Mouse (Mus musculus): ENCODE results near the gene Cx3cr1.
"Not testable (repeated sequence)": the region's sequence is repeated elsewhere in the genome, so short reads cannot be mapped to it uniquely, and the experiment has no call there.

The Cx3cr1 gene

DNA sequence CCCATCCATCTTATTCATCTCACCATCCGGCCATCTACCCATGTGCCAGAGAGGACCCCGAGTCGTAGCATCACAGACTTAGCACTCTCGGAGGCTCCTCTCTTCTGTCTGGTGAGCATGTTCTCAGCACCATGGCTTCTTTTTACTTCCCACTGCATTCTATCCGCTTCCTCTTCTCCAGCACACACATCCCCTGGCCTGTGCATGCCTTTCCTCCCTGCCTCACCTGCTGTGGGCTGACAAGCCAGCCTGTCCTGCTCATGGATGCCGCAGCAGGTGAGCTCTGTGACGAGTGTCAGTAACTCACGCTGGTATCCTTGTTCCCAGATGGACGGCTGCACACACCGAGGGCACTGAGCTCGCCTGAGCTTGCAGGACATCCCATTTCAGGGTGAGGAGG is at the start of gene Cx3cr1:
Cx3cr1 (minus strand) TSS at position 101 of the 400 bp plus-strand sequence.
- no peak for DNase-seq (ENCODE audit: low read depth, low spot score)

DNA sequence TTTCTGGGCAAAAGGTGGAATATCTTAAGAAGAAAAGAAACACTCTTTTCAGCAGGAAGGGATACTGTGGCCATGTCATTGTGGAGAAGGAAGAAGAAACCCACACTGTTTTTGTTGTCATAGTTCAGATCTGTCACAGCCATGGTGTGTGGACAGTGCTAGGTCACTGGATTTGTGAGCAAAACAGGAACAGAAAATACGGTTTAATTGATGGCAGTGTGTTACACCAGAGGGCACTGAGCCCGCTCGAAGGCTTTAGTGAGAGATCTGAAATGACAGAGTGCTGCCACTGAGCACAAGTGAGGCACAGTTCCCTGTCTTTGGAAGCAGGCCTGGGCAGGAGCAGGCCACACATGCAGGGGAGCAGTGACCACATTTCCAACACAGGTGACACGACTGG is 48.5 kb upstream of the Cx3cr1 start:
- DNase-seq (ENCODE audit: low read depth, low spot score) = no peak

DNA sequence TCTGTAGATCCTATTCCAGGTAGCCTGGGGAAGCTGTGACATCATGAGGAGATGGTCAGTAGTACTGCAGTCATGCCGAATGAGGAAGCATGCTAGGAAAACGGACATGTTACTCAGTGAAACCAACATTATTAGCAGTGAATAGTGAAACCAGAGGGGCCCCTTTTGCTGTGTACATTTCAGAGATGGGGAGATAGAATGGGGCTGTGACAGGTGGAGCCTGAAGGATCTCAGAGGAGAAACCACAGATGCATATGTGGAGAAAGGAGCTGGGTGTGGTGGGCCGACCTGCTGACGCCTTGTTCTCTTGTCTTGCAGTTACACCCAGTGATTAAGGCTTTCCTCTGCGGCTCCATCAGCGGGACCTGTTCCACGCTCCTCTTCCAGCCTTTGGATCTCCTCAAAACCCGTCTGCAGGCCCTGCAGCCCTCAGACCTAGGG is 46.5 kb upstream of the Cx3cr1 start:
- DNase-seq (ENCODE audit: low read depth, low spot score) = no peak

DNA sequence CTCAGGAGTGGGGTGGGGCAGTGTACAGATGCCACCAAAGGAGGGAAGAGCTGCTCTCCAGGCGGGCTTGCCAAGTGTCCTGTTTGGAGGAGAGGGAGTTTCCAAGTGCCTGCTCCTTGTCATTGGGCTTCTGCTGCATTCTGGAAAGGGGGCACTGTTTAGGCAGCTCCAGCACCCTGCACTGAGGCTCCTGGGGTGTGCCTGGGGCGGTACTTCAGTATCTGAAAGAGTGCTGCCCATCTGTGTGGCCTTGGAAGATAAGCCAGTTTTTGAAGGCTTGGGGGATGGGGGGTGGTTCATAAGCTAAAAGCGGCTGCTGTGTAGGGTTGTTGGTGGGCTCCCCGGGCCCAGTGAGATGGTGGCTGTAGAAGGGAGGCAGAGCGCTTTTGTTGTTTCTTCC is 45.9 kb upstream of the Cx3cr1 start:
- no peak for DNase-seq (ENCODE audit: low read depth, low spot score)

DNA sequence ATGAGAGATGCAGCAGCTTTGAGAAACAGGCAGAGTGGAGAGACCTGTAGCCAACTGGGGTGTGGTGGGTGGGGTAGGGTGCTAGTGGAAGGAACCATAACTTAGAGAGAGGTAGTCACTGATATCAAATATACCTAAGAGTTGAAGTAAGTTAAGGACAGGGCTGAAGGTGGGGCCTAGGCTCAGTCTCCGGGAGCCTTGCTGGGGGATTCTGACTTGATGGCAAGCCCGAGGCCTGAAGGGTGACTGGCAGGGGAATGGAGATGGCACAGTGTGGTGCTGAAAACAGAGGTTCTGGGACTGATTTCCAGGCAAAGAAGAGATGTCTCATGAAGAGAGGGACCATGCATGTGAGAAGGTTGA is 45.1 kb upstream of the Cx3cr1 start:
- DNase-seq (ENCODE audit: low read depth, low spot score) = no peak

DNA sequence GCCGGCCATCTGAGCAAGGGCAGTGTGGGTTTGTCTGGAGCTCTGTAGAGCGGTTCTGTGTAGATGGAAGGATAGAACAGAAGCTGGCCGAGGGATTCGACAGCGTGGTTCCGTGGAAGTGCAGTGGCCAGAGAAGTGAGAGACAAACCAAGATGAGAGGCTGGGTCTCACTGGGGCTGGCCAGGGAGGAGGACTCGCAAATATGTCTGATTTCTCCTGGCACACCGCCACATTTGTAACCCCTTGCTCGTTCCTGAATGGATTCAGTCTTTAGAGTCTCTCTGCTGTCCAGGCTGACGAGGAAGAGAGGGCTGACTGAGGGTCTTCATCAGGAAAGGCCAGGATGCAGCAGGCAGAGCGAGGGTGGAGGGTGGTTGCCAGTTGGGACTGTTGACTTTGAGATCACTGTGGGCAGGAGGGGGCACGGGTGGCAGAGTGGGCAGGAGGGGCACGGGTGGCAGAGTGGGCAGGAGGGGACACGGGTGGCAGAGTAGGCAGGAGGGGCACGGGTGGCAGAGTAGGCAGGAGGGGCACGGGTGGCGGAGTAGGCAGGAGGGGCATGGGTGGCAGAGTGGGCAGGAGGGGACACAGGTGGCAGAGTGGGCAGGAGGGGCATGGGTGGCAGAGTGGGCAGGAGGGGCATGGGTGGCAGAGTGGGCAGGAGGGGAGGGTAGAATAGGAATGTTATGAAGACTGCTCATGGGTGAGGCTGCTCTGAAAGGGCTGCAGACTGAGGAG is 44.5 kb upstream of the Cx3cr1 start:
- no peak for DNase-seq (ENCODE audit: low read depth, low spot score)

DNA sequence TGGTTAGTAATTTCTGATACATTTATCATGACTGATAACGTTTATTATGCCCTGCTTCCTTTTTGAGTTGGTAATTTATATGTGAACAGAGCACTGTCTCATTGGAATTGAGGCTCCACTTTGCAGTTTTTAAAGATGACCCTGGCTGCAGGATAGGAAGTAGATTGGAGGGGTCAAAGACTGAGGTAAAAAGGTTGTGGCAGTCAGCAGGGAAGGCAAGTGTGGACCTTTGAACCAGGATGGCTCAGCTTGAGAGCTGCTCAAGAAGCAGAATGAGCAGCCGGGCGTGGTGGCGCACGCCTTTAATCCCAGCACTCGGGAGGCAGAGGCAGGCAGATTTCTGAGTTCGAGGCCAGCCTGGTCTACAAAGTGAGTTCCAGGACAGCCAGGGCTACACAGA is 43.8 kb upstream of the Cx3cr1 start:
- DNase-seq (ENCODE audit: low read depth, low spot score) = no peak

DNA sequence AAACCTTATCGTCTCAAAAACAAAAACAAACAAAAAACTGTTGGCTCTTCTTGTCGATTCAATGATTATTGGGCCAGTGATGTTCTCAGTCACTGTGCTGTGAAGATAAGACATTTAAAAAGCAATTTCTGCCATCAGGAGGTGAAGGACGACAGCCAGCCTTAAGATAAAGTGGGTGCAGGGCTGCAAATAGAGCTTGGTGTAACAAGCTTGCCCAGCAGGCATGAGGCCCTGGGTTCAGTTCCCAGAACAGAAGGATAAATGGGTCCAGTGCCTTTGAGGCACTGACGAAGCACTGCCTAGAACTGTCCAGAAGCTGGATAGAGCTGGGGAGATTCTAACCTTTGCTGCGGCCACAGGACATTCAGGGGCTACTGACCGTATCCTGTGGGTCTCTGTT is 42.8 kb upstream of the Cx3cr1 start:
- DNase-seq (ENCODE audit: low read depth, low spot score) = no peak

DNA sequence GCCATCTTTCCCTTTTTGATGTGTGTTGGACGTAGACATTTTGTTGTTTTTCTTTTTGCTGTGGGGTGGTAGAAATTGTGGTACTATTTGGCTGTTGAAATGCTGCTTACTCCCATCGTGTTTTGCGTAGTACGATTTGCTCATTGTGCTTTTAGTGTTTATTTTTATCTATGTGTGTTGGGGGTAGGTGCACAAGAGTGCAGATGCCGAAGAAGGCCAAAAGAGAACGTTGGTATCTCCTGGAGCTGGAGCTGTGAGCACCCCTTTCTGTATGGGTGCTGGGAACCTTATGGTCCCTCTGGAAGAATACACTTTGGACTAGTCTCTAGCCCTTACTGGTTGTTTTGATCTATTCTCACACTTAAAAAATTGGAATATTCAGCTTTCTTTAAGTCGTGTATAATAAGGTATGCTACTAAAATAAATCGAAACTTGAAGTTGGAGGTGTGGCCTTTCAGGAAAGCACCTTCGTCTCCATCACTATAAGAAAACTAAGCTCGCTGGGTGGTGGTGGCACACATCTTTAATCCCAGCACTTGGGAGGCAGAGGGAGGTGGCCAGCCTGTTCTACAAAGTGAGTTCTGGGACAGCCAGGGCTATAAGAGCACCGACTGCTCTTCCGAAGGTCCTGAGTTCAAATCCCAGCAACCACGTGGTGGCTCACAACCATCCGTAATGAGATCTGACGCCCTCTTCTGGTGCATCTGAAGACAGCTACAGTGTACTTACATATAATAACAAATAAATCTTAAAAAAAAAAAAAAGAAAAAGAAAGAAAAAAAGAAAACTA is 41.7 kb upstream of the Cx3cr1 start:
- DNase-seq (ENCODE audit: low read depth, low spot score) = no peak

DNA sequence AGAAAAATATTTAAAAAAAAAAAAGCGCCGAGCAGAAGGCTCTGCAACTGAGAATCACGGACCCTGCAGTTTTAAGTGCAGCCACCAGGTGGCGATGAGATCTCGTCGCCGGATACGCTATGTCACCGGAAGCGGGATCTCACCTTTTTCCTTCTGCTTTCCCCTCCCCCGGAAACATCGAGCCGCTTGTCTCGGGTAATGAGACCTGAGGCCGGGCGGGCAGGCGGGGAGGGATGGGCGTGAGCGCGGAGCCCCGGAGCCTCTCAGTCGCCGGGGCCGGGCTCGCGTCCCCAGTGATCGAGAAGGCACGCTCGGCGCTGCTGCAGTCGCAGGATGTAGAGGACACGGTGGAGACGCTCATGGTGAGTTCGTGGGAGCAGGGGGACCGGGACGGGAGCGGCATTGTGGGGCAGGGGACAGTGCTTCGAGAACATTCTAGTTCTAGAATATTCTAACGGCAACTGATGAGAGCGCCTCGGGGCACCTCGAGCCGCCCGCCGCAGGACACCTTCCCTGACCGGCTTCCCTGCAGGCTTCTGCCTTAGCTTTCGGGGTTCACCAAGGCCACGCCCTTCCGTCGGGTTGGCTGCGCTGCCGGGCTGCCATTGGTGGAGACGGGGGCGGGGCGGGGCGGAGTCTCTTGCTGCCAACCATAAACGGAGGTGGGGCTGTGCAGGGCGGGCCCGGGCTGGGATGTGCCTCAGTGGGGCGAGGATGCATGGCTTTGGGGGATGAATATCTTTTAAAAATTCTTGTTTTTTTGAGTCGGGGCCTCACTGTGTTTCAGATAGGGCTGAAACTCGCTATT is 40.7 kb upstream of the Cx3cr1 start, which contains the start of gene Slc25a38:
Slc25a38 (plus strand) TSS at position 164 of the 808 bp plus-strand sequence.
- peak; percentile 87 for DNase-seq (ENCODE audit: low read depth, low spot score)

DNA sequence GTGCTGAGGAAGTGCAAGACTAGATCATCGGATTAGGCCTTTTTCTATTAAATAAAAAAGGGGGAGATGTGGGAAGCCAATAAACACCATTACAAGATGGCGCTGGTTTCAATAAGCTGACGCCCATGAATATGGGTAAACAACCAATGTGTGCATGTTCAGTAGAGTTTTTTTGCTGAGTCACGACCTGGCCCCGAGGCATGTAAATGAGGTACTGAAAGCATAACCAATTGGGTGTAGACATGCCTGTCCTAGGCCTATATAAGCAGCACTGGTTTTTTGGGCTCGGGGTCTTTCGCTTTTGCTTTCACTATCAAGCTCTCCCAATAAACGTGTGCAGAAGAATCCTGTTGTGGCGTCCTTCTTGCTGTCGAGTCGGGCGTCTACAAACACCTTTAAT is 39.3 kb upstream of the Cx3cr1 start:
- DNase-seq (ENCODE audit: low read depth, low spot score) = not testable (repeated sequence)

DNA sequence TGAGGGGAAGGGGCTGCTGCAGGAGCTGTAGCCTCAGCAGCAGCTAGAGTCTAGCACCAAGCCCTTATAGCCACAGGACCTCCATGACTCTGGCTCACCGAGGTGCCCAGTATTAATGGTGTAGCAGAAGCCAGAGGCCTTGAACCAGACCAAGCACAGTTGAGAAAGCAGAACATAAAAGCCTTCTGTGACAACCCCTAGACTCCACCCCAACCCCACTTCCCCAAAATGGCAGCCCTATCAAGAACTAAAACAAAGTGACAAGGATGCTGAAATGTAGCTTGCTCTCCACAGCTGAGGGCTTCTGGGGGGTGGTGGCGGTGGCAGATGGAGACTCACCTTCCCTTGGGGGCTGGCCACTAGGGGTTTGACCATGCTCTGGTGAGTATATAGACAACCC is 31.5 kb upstream of the Cx3cr1 start:
- DNase-seq (ENCODE audit: low read depth, low spot score) = no peak

DNA sequence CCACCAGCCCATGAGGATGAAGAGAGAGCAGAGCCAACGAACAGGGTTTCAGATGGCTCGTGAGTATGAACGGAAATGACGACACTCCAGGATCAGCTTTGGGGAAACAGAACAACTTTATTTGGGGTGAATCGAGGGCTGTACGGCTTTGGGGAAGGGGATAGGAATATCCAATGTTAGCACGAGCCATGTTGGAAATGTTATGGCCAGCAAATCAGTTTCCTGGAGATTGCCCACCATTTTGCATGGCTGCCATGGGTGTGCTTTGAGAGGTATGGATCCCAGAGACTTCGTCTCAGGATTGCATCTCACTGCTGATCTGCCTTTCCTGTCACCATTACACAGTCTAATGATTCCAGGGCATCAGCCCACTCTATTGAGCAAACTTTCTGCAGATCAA is 29.6 kb upstream of the Cx3cr1 start:
- no peak for DNase-seq (ENCODE audit: low read depth, low spot score)

DNA sequence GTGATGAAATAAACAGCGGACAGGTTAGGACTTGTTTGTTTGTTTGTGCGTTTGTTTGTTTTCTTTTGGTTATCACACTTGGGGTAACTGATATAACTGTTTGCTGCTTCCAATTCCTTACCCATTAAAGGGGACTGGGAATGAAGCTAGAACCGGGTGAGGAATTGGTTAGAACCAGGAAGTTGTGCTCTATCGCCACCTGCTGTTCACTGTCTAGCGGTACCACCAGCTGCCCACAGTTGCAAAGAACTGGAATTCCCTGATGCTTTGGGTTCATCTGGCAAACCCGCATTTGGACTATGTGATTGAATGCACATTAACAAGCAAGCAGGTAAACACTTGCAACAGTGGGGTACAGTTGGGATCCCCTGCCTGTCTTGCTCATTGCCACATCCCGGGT is 29.0 kb upstream of the Cx3cr1 start:
- DNase-seq (ENCODE audit: low read depth, low spot score) = peak; percentile 56

DNA sequence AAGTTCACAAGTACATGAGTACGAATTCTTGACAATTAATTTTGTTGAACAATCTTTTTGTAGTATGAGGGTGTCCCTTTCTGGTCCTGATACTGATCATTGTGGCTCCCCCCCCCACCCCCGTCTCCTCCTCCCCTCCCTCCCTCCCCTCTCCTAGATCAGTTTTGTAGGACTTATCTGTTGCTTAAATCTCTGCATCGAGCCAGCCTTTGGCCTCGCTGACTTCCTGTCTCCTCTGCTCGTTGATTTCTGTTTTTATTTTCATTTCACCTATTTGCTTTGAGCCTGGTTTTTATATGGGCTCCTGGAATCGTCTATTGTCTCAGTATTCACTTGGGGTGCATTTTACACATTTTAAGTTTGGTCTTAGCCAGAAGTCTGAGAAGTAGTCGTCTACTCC is 26.2 kb upstream of the Cx3cr1 start:
- no peak for DNase-seq (ENCODE audit: low read depth, low spot score)

DNA sequence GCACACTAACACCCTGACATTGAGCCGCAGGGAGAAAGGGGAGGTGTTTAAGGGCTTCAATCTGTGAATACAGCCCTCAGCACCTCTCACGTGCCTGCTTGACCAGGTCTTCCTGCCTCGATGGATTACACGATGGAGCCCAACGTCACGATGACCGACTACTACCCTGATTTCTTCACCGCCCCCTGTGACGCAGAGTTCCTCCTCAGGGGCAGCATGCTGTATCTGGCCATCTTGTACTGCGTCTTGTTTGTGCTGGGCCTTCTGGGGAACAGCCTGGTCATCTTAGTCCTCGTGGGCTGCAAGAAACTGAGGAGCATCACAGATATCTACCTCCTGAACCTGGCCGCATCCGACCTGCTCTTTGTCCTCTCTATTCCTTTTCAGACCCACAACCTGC is 24.0 kb upstream of the Cx3cr1 start:
- no peak for DNase-seq (ENCODE audit: low read depth, low spot score)

DNA sequence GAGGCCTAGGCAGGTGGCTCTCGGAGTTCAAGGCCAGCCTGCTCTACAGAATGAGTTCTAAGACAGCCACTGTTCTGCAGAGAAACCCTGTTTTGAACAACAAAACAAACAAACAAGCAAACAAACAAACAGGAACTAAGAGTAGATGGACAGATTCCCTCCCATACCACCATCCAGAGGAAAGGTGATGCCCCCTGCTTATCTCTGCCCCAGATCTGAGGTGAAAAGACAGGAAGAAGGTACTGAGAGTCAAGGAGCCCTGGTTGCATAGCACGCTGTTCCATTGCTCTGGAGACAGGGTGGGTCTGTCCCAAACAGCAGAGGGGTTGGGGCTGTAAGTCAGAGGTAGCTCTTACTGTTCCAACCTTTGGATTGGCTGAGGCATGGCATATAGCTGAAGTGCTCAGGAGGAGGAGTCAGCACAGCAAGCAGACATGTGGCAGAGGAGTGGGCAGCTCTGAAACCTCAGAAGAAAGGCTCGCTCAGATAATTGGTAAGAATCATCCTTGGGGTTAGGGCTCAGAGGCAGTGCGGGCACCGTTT is 22.1 kb upstream of the Cx3cr1 start, which contains the start of gene Ccr8:
Ccr8 (plus strand) TSS at position 419 of the 543 bp plus-strand sequence.
- no peak for DNase-seq (ENCODE audit: low read depth, low spot score)

DNA sequence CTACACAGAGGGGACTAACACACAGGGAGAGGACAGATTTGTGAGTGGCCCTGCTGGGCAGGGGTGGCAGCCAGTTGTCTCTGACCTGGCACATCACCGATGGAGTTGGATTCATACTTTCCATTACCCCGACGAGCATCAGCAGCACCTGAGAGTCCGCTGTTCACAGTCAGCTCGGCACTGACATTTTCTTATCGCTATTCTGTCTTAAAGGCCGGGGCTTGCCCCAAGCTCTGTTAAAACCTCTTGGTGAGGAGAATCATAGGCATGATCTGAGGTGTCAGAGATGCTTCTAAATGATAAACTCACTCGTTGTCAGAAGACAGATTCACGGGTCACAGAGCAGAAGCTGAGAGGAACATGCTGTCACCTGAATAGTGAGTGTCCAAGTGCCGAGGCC is 21.4 kb upstream of the Cx3cr1 start:
- DNase-seq (ENCODE audit: low read depth, low spot score) = no peak

DNA sequence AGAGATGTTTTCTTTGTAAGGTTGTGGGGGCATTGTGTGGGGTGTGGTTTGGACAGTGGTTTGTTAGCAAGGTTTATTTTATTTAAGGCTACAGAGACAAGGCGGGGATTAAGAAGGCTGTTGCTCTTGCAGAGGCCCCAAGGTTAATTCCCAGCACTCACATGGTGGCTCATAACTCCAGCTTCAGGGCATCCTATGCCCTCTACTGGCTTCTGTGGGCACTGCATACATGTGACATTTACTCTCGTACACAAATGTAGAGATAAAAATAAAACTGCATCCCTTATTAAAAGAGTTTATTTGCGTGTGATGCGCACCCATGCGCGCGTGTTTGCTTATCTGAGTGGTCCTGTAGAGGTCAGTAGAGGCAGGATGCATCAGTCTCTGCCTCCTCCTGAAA is 19.4 kb upstream of the Cx3cr1 start:
- DNase-seq (ENCODE audit: low read depth, low spot score) = no peak

DNA sequence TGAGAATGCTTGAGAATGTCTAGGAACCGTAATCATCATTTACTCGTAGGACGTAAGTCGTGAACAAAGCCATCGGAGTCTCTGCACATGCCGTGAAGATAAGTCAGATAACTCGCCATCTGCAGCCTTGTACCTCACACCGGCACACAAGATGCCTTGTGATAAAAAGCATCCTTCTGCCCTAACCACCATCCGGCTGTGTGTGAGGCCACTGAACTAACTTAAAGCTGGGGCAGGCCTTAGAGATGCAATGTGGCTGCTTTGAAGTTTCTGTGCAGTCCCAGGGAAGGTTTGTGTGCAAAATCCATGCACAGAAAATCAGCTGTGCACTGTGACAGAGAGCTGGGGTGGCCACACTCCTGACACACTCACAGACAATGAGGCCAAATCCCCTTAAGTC is 14.7 kb upstream of the Cx3cr1 start:
- DNase-seq (ENCODE audit: low read depth, low spot score) = no peak

DNA sequence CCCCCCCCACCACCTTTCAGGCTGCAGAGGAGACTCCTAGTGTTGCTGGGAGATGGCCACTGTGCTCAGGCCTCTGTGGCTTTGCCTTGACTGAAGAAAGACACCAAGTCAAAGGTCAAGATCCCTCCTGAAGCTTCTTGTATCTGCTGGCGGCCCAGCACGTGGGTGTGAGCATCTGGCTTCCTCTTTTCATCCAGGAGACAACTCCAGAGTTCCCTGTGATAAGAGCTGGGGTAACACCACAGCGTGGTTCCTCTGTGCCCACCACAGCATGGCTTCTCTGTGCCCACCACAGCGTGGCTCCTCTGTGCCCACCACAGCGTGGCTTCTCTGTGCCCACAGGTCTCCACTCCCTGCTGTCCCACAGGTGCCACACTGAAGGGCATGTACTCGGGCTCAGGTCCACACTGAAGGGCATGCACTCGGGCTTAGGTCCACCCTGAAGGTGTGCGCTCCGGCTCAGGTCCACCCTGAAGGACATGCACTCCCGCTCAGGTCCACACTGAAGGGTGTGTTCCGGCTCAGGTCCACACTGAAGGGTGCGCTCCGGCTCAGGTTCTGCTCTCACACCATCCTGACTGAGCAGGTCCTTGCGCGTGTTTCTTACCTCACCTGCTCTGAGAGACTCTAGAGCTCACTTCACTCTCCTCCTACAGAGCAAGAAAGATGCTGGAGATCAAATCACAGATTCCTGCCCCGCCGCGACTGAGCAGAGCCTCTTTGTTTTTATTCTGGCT is 13.6 kb upstream of the Cx3cr1 start:
- no peak for DNase-seq (ENCODE audit: low read depth, low spot score)
